Mouse (Mus musculus): ENCODE results near the gene Zbtb3. TPM values are rescaled to one million over a fixed set of nuclear protein-coding genes. Genes with fewer than 3 reads are reported as not detected.

Gene Zbtb3
- polyA plus RNA-seq, 1 experiment from 2014 or later: 6.0 TPM

- Histone ChIP-seq H3K36me3 (replicated peaks; ENCODE audit: control insufficient read depth, insufficient read depth, low read depth, low read length) (peaks cover 4% of the 10 kb centered on the region), H3K27ac (replicated peaks; ENCODE audit: low read depth, low read length) (peak within 1 kb of the TSS; percentile 95), H3K9ac (replicated peaks; ENCODE audit: low read length) (peak within 1 kb of the TSS; percentile 82), H3K27me3 (ENCODE audit: control insufficient read depth, insufficient read depth, low read length) (no peaks in the 10 kb centered on the region), H3K9me3 (replicated peaks; ENCODE audit: control insufficient read depth, low read length) (no peaks in the 10 kb centered on the region), H3K4me3 (ENCODE audit: low read depth, low read length) (peak within 1 kb of the TSS; percentile 39), H3K4me1 (ENCODE audit: control insufficient read depth, insufficient read depth, low read length) (peaks cover 2% of the 10 kb centered on the region; the same call in 1 of the 2 replicates), H3K4me2 (ENCODE audit: low read depth, low read length) (peak within 1 kb of the TSS; percentile 79)
- 46% methylated on average over 11 of the region's 11 CpGs for WGBS
- peak; percentile 77 for ATAC-seq (replicated peaks; ENCODE audit: insufficient number of reproducible peaks, low FRiP score, low TSS enrichment, low read depth)
- DNase-seq (ENCODE audit: low spot score): peak; percentile 63
Measured at GRCm38 (mm10) chr19:8839103-8839907, 37.0 kb downstream of the Zbtb3 start, which contains the start of gene Gng3. Gene Gng3 (minus strand): TSS chr19:8839194.

GRCm38 (mm10) chr19:8839908-8840791 is 37.8 kb downstream of the Zbtb3 start:
- Histone ChIP-seq H3K4me2 (ENCODE audit: low read depth, low read length) (peak overlapping the region; percentile 62), H3K36me3 (replicated peaks; ENCODE audit: control insufficient read depth, insufficient read depth, low read depth, low read length) (no peaks in the 10 kb centered on the region), H3K27me3 (ENCODE audit: control insufficient read depth, insufficient read depth, low read length) (no peaks in the 10 kb centered on the region), H3K4me1 (ENCODE audit: control insufficient read depth, insufficient read depth, low read length) (peaks cover 2% of the 10 kb centered on the region; the same call in 1 of the 2 replicates), H3K27ac (replicated peaks; ENCODE audit: low read depth, low read length) (no peak overlapping the region), H3K9me3 (replicated peaks; ENCODE audit: control insufficient read depth, low read length) (no peaks in the 10 kb centered on the region), H3K9ac (replicated peaks; ENCODE audit: low read length) (peak overlapping the region; percentile 52), H3K4me3 (ENCODE audit: low read depth, low read length) (peak overlapping the region; percentile 27)
- WGBS: 22% methylated on average over 29 of the region's 29 CpGs
- ATAC-seq (replicated peaks; ENCODE audit: insufficient number of reproducible peaks, low FRiP score, low TSS enrichment, low read depth) (peak; percentile 66; the same call in 1 of the 2 replicates), DNase-seq (ENCODE audit: low spot score) (peak; percentile 68)

GRCm38 (mm10) chr19:8841012-8841411 is 38.7 kb downstream of the Zbtb3 start:
- no peak overlapping the region for H3K27ac ChIP-seq (replicated peaks; ENCODE audit: low read depth, low read length)
- peaks cover 2% of the 10 kb centered on the region; the same call in 1 of the 2 replicates for H3K4me1 ChIP-seq (ENCODE audit: control insufficient read depth, insufficient read depth, low read length)
- ATAC-seq (replicated peaks; ENCODE audit: insufficient number of reproducible peaks, low FRiP score, low TSS enrichment, low read depth) (no peak), DNase-seq (ENCODE audit: low spot score) (no peak)
- H3K36me3 ChIP-seq (replicated peaks; ENCODE audit: control insufficient read depth, insufficient read depth, low read depth, low read length): no peaks in the 10 kb centered on the region
- H3K9me3 ChIP-seq (replicated peaks; ENCODE audit: control insufficient read depth, low read length): no peaks in the 10 kb centered on the region
- WGBS: 90% methylated on average over 7 of the region's 7 CpGs
- H3K4me2 ChIP-seq (ENCODE audit: low read depth, low read length): peak overlapping the region; percentile 62
- no peak overlapping the region for H3K4me3 ChIP-seq (ENCODE audit: low read depth, low read length)
- no peak overlapping the region for H3K9ac ChIP-seq (replicated peaks; ENCODE audit: low read length)
- H3K27me3 ChIP-seq (ENCODE audit: control insufficient read depth, insufficient read depth, low read length): no peaks in the 10 kb centered on the region

- DNase-seq (ENCODE audit: low spot score) (no peak), ATAC-seq (replicated peaks; ENCODE audit: insufficient number of reproducible peaks, low FRiP score, low TSS enrichment, low read depth) (no peak)
- H3K4me1 ChIP-seq (ENCODE audit: control insufficient read depth, insufficient read depth, low read length): peaks cover 2% of the 10 kb centered on the region; the same call in 1 of the 2 replicates
- H3K36me3 ChIP-seq (replicated peaks; ENCODE audit: control insufficient read depth, insufficient read depth, low read depth, low read length): no peaks in the 10 kb centered on the region
- H3K4me2 ChIP-seq (ENCODE audit: low read depth, low read length): no peak overlapping the region
- H3K4me3 ChIP-seq (ENCODE audit: low read depth, low read length): no peak overlapping the region
- no peak overlapping the region for H3K9ac ChIP-seq (replicated peaks; ENCODE audit: low read length)
- WGBS: 87% methylated on average over 6 of the region's 6 CpGs
- H3K27ac ChIP-seq (replicated peaks; ENCODE audit: low read depth, low read length): no peak overlapping the region
- H3K9me3 ChIP-seq (replicated peaks; ENCODE audit: control insufficient read depth, low read length): no peaks in the 10 kb centered on the region
- H3K27me3 ChIP-seq (ENCODE audit: control insufficient read depth, insufficient read depth, low read length): no peaks in the 10 kb centered on the region
Measured at GRCm38 (mm10) chr19:8842961-8843360, 40.6 kb downstream of the Zbtb3 start.

- Histone ChIP-seq H3K36me3 (replicated peaks; ENCODE audit: control insufficient read depth, insufficient read depth, low read depth, low read length) (no peaks in the 10 kb centered on the region), H3K4me3 (ENCODE audit: low read depth, low read length) (no peak overlapping the region), H3K4me1 (ENCODE audit: control insufficient read depth, insufficient read depth, low read length) (0 out of 2 replicates have a peak, but pooled peaks cover 2% of the 10 kb centered on the region), H3K27me3 (ENCODE audit: control insufficient read depth, insufficient read depth, low read length) (no peaks in the 10 kb centered on the region), H3K9me3 (replicated peaks; ENCODE audit: control insufficient read depth, low read length) (no peaks in the 10 kb centered on the region), H3K9ac (replicated peaks; ENCODE audit: low read length) (no peak overlapping the region), H3K4me2 (ENCODE audit: low read depth, low read length) (no peak overlapping the region), H3K27ac (replicated peaks; ENCODE audit: low read depth, low read length) (no peak overlapping the region)
- 67% methylated on average over 5 of the region's 5 CpGs for WGBS
- peak; percentile 89 for DNase-seq (ENCODE audit: low spot score)
- ATAC-seq (replicated peaks; ENCODE audit: insufficient number of reproducible peaks, low FRiP score, low TSS enrichment, low read depth): no peak
Measured at GRCm38 (mm10) chr19:8844371-8845129, 42.2 kb downstream of the Zbtb3 start.

- no peak overlapping the region for H3K4me2 ChIP-seq (ENCODE audit: low read depth, low read length)
- H3K9me3 ChIP-seq (replicated peaks; ENCODE audit: control insufficient read depth, low read length): no peaks in the 10 kb centered on the region
- WGBS: 72% methylated on average over 5 of the region's 5 CpGs
- ATAC-seq (replicated peaks; ENCODE audit: insufficient number of reproducible peaks, low FRiP score, low TSS enrichment, low read depth): no peak
- H3K36me3 ChIP-seq (replicated peaks; ENCODE audit: control insufficient read depth, insufficient read depth, low read depth, low read length): no peaks in the 10 kb centered on the region
- peaks cover 4% of the 10 kb centered on the region for H3K4me1 ChIP-seq (ENCODE audit: control insufficient read depth, insufficient read depth, low read length)
- no peak for DNase-seq (ENCODE audit: low spot score)
- no peak overlapping the region for H3K4me3 ChIP-seq (ENCODE audit: low read depth, low read length)
- no peaks in the 10 kb centered on the region for H3K27me3 ChIP-seq (ENCODE audit: control insufficient read depth, insufficient read depth, low read length)
- H3K9ac ChIP-seq (replicated peaks; ENCODE audit: low read length): no peak overlapping the region
- H3K27ac ChIP-seq (replicated peaks; ENCODE audit: low read depth, low read length): no peak overlapping the region
Measured at GRCm38 (mm10) chr19:8848356-8848755, 46.0 kb downstream of the Zbtb3 start.

- Histone ChIP-seq H3K4me2 (ENCODE audit: low read depth, low read length) (no peak within 1 kb of the TSS), H3K4me1 (ENCODE audit: control insufficient read depth, insufficient read depth, low read length) (peaks cover 4% of the 10 kb centered on the region), H3K9me3 (replicated peaks; ENCODE audit: control insufficient read depth, low read length) (no peaks in the 10 kb centered on the region), H3K27ac (replicated peaks; ENCODE audit: low read depth, low read length) (0 out of 2 replicates have a peak within 1 kb of the TSS, but pooled peaks have one; percentile 8), H3K9ac (replicated peaks; ENCODE audit: low read length) (peak within 1 kb of the TSS; percentile 22; the same call in 1 of the 2 replicates), H3K36me3 (replicated peaks; ENCODE audit: control insufficient read depth, insufficient read depth, low read depth, low read length) (no peaks in the 10 kb centered on the region), H3K27me3 (ENCODE audit: control insufficient read depth, insufficient read depth, low read length) (no peaks in the 10 kb centered on the region), H3K4me3 (ENCODE audit: low read depth, low read length) (no peak within 1 kb of the TSS)
- WGBS: 16% methylated on average over 7 of the region's 7 CpGs
- DNase-seq (ENCODE audit: low spot score): peak; percentile 55
- ATAC-seq (replicated peaks; ENCODE audit: insufficient number of reproducible peaks, low FRiP score, low TSS enrichment, low read depth): no peak
Measured at GRCm38 (mm10) chr19:8850402-8850901, 48.1 kb downstream of the Zbtb3 start, which contains the start of gene Lrrn4cl. Gene Lrrn4cl (plus strand): TSS chr19:8850768.

Measured in embryonic facial prominence, embryonic 11.5 days (tissue).